Mouse (Mus musculus) left cerebral cortex, postnatal 10 days (tissue): ENCODE results near the gene Mrps5. TPM values are rescaled to one million over a fixed set of nuclear protein-coding genes. Genes with fewer than 3 reads are reported as not detected.
A peak's percentile ranks its signal among the peaks of the same experiment; 100 is the strongest.
"Not testable (repeated sequence)": the region's sequence is repeated elsewhere in the genome, so short reads cannot be mapped to it uniquely, and the experiment has no call there.

Experiments
- DNase-seq, 2 experiments: peaks; one replicate each; pipeline ENCODE4 v3.0.0; 2021 to 2022; ENCODE audit warnings: low spot score in 2 of 2, mixed read lengths in 1 of 2; ENCODE audit errors: extremely low spot score in 1 of 2
- intact Hi-C: fragments of 180-260 bp; cut with DNase I; formaldehyde crosslinking; loops from one replicate; pipeline ENCODE4 v1.15.1; 2025
- total RNA-seq, 2 experiments: library from RNA; stranded (reverse); gene quantifications; 2 replicates each; pipeline ENCODE4 v1.2.3; 2021

The Mrps5 gene
- total RNA-seq, result 10 to 100 TPM; 90.7 to 100.0 TPM

GRCm38 (mm10) chr2:127586694-127587513 is at the start of gene Mrps5, which contains the start of gene Zfp661:
Gene Mrps5, plus strand, starts transcription at chr2:127587222.
Gene Zfp661, minus strand, starts transcription at chr2:127587094.
- intact Hi-C loops, result no loop called here
- peak; percentile 57 to 90 for DNase-seq

- no peak for DNase-seq
- intact Hi-C loops, result no loop called here
These were observed 49.5 kb upstream of the Mrps5 start for GRCm38 (mm10) chr2:127537548-127537947.

GRCm38 (mm10) chr2:127539494-127539893 is 47.5 kb upstream of the Mrps5 start:
- intact Hi-C loops, result no loop called here

GRCm38 (mm10) chr2:127541185-127541584 is 45.8 kb upstream of the Mrps5 start, which contains the start of gene Prom2:
Gene Prom2, minus strand, starts transcription at chr2:127541467.
- no peak for DNase-seq
- intact Hi-C loops, result no loop called here

More at GRCm38 (mm10) chr2:127539494-127539893, 47.5 kb upstream of the Mrps5 start:
- no peak for DNase-seq

DNA sequence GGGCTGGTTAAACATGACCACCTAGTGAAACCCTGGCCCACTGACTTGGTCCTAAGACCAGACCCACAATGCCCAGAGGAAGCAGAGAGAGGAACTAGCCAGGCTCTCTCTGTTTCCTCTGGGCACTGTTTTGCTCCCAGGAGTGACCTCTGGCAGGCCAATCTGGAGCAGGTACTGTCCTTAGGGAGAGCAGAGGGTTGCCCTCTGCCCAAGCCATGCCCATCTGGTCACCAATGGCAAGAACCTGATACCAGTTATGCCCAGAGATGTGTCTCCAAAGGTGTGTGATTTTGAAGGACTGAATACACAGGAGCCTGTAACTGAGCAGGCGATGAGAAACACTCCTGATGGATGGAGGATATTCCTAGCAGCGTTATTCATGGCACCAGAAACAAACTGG is 45.3 kb upstream of the Mrps5 start:
- intact Hi-C loops, result no loop called here
- DNase-seq, result no peak

DNA sequence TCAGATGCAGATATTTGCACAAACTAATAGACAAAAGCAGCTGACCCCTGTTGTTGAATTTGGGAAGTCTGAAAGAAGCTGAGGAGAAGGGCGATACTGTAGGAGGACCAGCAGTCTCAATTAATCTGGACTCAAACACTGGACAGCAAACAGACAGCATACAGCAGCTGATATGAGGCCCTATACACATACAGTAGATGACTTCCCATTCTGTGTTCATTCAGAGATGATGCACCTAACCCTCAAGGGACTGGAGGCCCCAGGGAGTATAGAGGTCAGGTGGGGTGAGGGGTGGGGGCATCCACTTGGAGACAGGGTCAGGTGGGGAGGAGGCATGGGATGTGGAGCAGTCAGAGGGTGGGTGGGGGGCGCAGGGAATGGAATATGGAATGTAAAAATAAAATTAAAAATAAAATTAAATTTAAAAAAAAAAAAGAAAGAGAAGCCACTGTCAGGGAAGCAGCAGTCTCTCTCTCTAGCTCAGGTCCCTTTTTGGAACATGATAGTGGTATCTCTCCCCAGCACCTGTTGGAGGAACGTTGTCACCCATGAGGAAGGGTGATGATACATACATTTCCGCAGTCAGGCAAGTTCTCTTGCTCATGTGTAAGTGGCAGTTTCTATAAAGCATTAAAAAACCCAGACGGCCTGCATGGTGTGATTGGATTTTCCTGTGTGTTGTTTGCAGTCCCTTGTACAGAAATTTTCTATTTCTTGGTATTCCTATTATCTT is 38.5 kb upstream of the Mrps5 start:
- DNase-seq, result no peak
- intact Hi-C loops, result no loop called here

- intact Hi-C loops, result loop anchor here (1.0 to 10.0 kb wide), 2 partner anchors 42 to 295 kb away; no protein-coding TSS in a partner anchor
- DNase-seq, result no peak
These were observed 37.3 kb upstream of the Mrps5 start for GRCm38 (mm10) chr2:127549711-127550110.

- intact Hi-C loops, result loop anchor here (1.0 to 10.0 kb wide), 2 partner anchors 43 to 296 kb away; no protein-coding TSS in a partner anchor
- DNase-seq, result no peak
These were observed 36.6 kb upstream of the Mrps5 start for GRCm38 (mm10) chr2:127550446-127550845.

GRCm38 (mm10) chr2:127551078-127551477 is 35.9 kb upstream of the Mrps5 start:
- DNase-seq, result peak; percentile 35 to 60
- intact Hi-C loops, result loop anchor here (10.0 kb wide), 1 partner anchor 296 kb away; no protein-coding TSS in a partner anchor

DNA sequence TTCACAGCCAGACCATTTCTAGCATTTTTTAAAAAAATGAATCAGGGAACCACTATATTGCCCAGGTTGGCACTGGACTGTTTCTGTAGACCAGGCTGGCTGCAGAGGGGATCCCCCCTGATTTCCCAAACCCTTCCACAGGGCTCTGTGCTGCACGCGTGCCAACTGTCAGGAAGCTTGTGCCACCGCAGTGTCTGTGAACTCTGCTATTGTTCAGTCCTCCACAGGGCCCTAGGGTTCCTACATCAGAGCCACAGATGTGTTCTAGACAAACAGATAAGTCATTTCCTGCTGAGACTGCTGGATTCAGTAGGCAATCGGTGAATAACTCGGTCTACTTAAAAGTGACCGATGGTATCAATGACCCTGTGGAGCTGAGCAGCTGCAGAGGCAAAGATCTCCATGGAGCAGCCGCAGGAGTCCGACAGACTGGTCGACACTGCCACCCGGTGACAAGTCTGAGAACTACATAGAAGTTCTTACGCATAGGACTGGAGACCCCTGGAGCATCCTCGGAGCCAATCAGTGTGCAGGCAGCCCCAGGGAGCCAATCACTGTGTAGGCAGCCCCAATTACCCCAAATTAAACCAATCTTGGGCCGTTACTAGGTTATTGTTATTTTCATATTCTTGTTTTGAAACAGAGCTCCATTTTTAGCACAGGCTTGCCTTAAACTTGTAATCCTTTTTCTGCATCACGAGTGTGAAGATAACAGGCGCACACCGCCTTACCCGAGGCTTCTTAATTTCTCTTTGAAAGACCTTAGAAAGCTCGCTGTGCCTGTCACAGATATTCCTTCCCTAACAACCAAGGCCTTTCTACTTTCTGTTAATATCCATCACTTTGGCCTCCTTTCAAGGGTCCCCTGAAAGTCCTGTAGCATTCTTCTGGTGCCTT is 27.7 kb upstream of the Mrps5 start:
- intact Hi-C loops, result loop anchor here (2.0 to 10.0 kb wide), 4 partner anchors 53 to 305 kb away; partner anchors contain the start of gene Adra2b
- DNase-seq, result peak; percentile 91 to 97

DNA sequence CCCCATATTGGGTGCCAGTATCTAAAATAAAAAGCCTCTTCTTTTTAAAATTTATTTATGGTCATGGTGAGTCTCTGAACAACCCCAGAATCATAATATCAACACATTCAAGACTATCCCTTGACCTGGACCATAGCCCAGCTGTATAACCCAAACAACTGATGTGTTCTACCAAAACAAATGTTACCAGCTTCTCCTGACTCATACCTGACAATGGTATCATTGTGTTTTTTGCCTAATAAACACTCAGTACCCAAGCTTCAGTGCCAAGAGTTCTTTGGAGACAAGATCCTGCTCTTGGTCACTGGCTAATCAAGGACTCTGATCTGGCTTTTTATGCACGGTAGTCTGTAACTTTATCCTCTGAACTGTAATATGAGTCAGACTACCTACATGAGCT is 13.7 kb upstream of the Mrps5 start:
- intact Hi-C loops, result no loop called here
- no peak for DNase-seq

DNA sequence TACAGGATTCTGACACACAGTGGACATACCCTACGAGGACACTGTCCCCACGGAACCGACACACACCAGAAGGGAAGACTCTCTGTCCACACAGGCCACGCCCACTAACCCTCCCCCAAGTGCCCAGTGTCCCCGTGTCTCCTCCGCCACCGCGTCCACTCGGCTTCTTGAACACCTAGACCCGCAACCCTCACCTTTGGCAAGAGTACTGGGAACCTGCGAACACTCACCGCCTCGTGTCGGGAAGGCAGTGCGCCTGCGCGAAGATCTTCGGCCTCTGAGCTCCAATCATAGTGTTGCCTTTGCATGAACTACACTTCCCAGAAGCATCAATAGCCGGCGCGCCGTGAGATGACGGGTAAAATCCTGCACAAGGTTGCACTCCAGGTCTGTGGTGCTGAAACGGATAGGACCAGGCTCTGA is 2.6 kb upstream of the Mrps5 start:
- intact Hi-C loops, result no loop called here
- peak; percentile 95 for DNase-seq

DNA sequence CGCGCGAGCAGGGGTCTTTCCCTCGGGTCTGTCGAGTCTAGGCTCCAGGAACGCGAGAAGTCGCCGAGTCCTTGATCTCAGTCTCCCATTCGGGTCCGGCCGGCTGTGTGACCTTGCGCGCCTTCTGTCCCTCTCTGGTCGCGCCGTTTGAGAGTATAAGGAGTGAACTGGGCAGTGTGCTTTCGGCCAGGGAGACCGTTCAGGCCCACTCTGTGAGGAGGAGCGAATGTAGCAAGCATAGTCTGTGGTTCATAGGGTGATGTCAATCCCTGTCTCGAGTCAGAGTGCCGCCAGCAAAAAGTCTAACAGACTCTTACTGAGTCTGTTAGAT is 457 bp downstream of the Mrps5 start:
- DNase-seq, result no peak
- intact Hi-C loops, result no loop called here

DNA sequence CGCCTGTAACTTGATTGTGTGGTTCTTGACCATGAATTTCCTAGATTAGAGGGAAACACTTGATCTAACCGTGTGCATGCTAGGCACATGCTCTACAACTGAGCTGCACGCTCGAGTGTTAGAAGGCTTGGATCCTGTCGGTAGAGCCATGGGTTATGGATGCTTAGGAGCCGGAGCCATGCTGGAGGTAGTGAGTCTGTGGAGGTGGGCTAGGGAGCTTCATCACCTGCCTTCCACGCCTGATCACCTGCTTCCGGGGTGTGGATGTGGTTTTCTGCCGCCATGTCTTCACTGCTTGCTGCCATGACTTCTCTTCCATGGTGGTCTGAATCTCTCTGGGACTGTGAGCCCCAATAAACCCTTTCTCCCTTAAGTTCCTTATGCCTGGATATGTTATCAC is 1.9 kb downstream of the Mrps5 start:
- no peak for DNase-seq
- intact Hi-C loops, result no loop called here

GRCm38 (mm10) chr2:127590204-127590603 is 3.2 kb downstream of the Mrps5 start:
- peak in 1 of 2 experiments; percentile 45 for DNase-seq
- intact Hi-C loops, result no loop called here

DNA sequence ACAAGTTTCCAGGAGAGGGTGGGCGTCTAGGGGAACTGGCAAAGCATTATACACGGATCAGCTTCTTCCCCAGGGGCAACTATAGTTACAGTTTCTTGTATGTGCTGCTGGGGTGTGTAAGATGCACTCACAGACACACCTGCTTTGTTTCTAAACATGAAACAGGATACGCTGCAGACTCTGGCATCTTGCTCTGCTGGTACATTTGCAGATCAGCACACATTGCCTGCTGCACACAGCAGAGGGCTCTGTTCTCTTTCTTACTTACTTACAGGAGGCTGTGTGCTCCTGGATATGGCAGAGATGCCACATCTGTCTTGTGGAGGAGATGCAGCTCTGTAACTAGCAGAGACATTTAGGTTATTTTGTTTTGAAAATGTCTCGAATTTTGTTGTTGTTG is 3.8 kb downstream of the Mrps5 start:
- DNase-seq, result no peak
- intact Hi-C loops, result no loop called here

DNA sequence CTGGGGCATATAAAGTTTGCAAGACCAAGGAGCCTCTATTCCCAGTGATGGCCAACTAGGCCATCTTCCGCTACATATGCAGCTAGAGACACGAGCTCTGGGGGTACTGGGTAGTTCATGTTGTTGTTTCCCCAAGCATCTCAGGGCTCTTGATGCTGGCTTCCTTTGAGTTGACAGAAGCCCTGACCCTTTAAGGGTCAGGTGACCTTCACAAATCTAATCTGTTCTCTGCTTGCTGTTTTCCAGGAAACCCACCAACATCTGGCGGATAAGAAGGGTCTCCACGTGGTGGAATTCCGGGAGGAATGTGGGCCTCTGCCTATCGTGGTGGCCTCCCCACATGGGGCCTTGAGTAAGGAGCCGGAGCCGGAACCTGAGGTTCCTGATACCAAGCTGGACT is 16.4 kb downstream of the Mrps5 start:
- DNase-seq, result not testable (repeated sequence)
- intact Hi-C loops, result loop anchor here (10.0 kb wide), 1 partner anchor 241 kb away; no protein-coding TSS in a partner anchor

DNA sequence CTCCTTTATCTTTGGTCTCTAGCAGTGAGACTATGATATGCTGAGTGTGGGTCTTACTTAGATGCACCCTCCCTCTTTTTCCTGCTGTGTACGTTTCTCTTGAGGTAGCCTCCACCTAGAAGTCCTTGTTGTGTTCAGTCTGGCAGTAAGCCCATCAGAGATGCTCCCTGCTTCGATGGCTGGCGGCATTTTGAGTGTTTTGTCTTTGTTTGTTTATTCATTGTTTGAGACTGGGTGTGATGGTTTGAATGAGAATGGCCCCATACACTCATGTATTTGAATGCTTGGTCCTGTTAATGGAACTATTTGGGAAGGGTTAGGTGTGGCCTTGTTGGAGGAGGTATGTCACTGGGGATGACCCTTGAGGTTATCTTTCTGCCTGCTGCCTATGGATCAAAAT is 18.2 kb downstream of the Mrps5 start:
- no peak for DNase-seq
- intact Hi-C loops, result loop anchor here (5.0 to 10.0 kb wide), 2 partner anchors 62 to 240 kb away; no protein-coding TSS in a partner anchor

DNA sequence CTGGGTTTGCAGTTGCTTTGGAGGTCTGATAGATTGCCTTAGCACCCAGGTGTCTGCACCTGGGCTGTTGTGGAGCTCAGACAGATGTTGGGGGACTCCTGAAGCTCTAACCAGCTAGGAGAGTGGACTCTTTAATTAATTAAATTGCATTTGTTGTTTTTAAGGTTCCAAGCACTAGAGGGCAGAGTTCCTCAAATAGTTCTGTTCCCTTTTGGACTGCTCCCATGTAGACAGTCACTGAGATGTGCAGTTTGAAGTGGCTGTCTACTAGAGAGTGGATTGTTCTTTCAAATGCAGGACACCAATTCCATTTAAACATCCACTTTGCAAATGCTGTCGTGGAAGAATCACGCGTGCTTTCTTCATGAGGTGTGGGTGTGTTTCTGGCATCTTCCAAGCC is 21.2 kb downstream of the Mrps5 start:
- intact Hi-C loops, result loop anchor here (5.0 to 10.0 kb wide), 2 partner anchors 59 to 237 kb away; no protein-coding TSS in a partner anchor
- no peak for DNase-seq
